Mouse (Mus musculus) limb, embryonic 15.5 days (tissue): ENCODE measurements around the gene Natd1. TPM values are rescaled to one million over a fixed set of nuclear protein-coding genes. Genes with fewer than 3 reads are reported as not detected.

Experiments
- ATAC-seq: fragments of 200-750 bp; cut with Nextera tagmentation; 2 replicates; pipeline ENCODE4 v1.8.0; 2017; ENCODE audit warnings: low read depth, moderate TSS enrichment; ENCODE audit not compliant: insufficient number of reproducible peaks, low FRiP score, low TSS enrichment
- H3K27ac ChIP-seq: fragments of 300-500 bp; sonication (generic); 2 replicates; pipeline ENCODE4 v1.5.1; 2015; ENCODE audit warnings: moderate library complexity, mild to moderate bottlenecking, inconsistent platforms
- H3K27me3 ChIP-seq: fragments of 300-500 bp; sonication (generic); 2 replicates; pipeline ENCODE4 v1.6.1; 2015; ENCODE audit warnings: inconsistent platforms
- H3K36me3 ChIP-seq: fragments of 300-500 bp; sonication (generic); 2 replicates; pipeline ENCODE4 v1.6.1; 2015; ENCODE audit warnings: inconsistent platforms
- H3K4me1 ChIP-seq: fragments of 300-500 bp; sonication (generic); 2 replicates; pipeline ENCODE4 v1.6.1; 2015; ENCODE audit warnings: inconsistent platforms
- H3K4me2 ChIP-seq: fragments of 300-500 bp; sonication (generic); 2 replicates; pipeline ENCODE4 v1.6.1; 2015; ENCODE audit warnings: mild to moderate bottlenecking, inconsistent platforms
- H3K4me3 ChIP-seq: fragments of 300-500 bp; sonication (generic); 2 replicates; pipeline ENCODE4 v1.5.1; 2015; ENCODE audit warnings: mild to moderate bottlenecking, inconsistent platforms
- H3K9ac ChIP-seq: fragments of 300-500 bp; sonication (generic); 2 replicates; pipeline ENCODE4 v1.6.1; 2015; ENCODE audit warnings: inconsistent platforms
- H3K9me3 ChIP-seq: fragments of 300-500 bp; sonication (generic); 2 replicates; pipeline ENCODE4 v1.6.1; 2016; ENCODE audit warnings: inconsistent platforms
- WGBS: fragments of 180-500 bp; shearing (Covaris S2); methylation state at CpG from one replicate; pipeline ENCODE4 v1.1.7; 2015; 5-methylcytosine and 5-hydroxymethylcytosine counted together
- polyA plus RNA-seq: library from polyadenylated mRNA; unstranded; fragments of >200 nt; fragmentation: Nextera tagmentation; extraction: Ambion mirVana; gene quantifications from 2 replicates; pipeline ENCODE4 v1.2.1, GENCODE M21; 2015

Natd1 gene
- polyA plus RNA-seq: 18.2 and 18.7 TPM in 2 replicates

- no peak for ATAC-seq
- H3K4me2 ChIP-seq: peak within 1 kb of the TSS; percentile 70
- WGBS: 29% methylated on average over 7 of the region's 7 CpGs
- H3K27me3 ChIP-seq: no peaks in the 10 kb centered on the region
- H3K36me3 ChIP-seq: no peaks in the 10 kb centered on the region
- H3K4me1 ChIP-seq: peaks cover 27% of the 10 kb centered on the region
- peak within 1 kb of the TSS; percentile 88 for H3K4me3 ChIP-seq
- no peaks in the 10 kb centered on the region for H3K9me3 ChIP-seq
- H3K27ac ChIP-seq: peak within 1 kb of the TSS; percentile 73
- H3K9ac ChIP-seq: peak within 1 kb of the TSS; percentile 69
These were observed at the start of gene Natd1 for GRCm38 (mm10) chr11:60914491-60914890. Gene Natd1, minus strand, starts transcription at chr11:60914750.

GRCm38 (mm10) chr11:60962709-60963108, 48.2 kb upstream of the Natd1 start:
- no peak overlapping the region for H3K9ac ChIP-seq
- WGBS: 79% methylated on average over 5 of the region's 5 CpGs
- no peaks in the 10 kb centered on the region for H3K27me3 ChIP-seq
- no peak for ATAC-seq
- H3K4me2 ChIP-seq: no peak overlapping the region
- H3K36me3 ChIP-seq: no peaks in the 10 kb centered on the region
- H3K9me3 ChIP-seq: no peaks in the 10 kb centered on the region
- H3K27ac ChIP-seq: no peak overlapping the region
- H3K4me3 ChIP-seq: no peak overlapping the region
- H3K4me1 ChIP-seq: no peaks in the 10 kb centered on the region

GRCm38 (mm10) chr11:60961176-60961575, 46.6 kb upstream of the Natd1 start:
- H3K27me3 ChIP-seq: no peaks in the 10 kb centered on the region
- WGBS: 72% methylated on average over 1 of the region's 1 CpGs
- H3K9ac ChIP-seq: no peak overlapping the region
- H3K9me3 ChIP-seq: no peaks in the 10 kb centered on the region
- H3K27ac ChIP-seq: no peak overlapping the region
- no peak for ATAC-seq
- no peak overlapping the region for H3K4me2 ChIP-seq
- no peaks in the 10 kb centered on the region for H3K36me3 ChIP-seq
- H3K4me1 ChIP-seq: no peaks in the 10 kb centered on the region
- no peak overlapping the region for H3K4me3 ChIP-seq

- Histone ChIP-seq H3K27ac (no peak overlapping the region), H3K9me3 (no peaks in the 10 kb centered on the region), H3K4me3 (no peak overlapping the region), H3K9ac (no peak overlapping the region), H3K4me1 (peaks cover 4% of the 10 kb centered on the region; the same call in 1 of the 2 replicates), H3K27me3 (no peaks in the 10 kb centered on the region), H3K4me2 (no peak overlapping the region), H3K36me3 (no peaks in the 10 kb centered on the region)
- 84% methylated on average over 4 of the region's 4 CpGs for WGBS
- no peak for ATAC-seq
These were observed 44.4 kb upstream of the Natd1 start for GRCm38 (mm10) chr11:60958948-60959347.

DNA sequence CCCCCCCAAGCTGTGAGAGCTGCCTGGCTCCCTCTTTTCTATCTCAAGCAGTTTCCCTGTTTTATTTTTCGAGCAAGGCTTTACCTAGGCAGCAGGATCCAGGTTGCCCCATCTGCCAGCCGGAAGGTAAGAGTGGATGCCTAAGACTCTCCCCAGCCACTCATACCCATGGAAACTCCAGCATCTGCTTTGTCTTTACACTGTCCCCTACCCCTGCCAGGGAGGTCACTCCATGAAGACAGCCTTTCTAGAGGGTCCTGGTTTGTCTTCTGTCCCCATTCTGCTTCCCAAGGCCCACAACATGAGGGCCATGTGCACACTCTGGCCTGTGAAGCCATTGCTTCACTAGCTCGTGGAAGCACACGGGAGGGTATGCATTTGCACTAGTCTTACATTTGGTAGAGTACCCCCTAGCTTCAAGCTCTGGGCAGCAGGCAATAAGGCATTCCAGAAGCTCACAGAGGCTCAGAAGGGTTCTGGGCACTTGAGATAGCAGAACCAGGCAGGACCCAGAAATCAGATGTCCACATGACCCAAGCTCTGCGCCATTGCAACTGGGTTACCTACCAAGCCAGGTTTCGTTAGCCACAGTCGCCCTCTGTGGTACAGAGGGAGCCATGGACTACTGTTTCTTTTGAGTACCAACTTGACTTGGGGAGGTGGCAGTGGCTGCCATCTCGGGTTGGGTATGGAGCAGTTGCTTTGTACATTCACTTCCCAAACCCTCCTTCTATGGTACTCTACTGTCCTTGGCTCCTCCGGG, 41.3 kb upstream of the Natd1 start:
- no peak overlapping the region for H3K4me3 ChIP-seq
- no peak overlapping the region for H3K4me2 ChIP-seq
- 82% methylated on average over 9 of the region's 9 CpGs for WGBS

DNA sequence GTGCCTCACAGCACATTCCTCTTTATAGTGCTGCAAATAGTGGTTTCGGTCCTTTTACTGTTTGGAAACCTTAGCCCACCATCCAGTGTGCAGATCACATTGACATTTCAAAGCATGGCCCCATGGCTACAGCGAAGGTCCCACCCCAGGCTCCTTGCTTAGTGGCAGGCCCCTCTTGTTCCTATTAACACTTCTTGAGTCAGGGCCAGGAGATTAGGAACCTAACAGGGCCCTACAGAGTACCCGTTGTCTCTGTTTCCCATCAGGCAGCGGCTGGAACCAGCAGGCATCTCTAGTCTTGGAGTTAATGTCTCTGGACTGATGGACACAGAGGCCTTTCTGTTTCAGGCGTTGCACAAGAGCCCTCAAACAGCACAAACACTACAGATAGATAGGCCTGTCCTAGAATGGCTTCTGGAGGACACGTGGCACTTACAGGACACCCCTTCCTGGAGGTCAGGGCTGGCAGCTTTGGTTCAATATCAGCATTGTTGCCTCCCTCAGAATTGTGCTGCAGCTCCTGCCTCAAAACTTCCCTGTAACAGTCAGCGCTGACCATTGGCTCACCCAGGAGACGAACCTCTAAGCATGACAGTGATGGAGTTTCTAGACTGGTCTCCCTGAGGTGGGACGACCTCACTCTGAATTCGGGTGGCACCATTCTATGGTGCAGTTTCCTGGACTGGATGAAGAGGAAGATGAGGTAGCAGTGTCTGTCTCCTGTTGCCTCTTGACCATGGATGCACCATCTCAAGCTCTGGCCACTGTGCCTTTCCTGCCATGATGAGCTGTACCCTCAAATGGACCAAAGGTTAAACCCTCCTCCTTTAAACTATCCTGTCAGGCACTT, 39.9 kb upstream of the Natd1 start:
- H3K9ac ChIP-seq: no peak overlapping the region
- H3K4me1 ChIP-seq: peaks cover 9% of the 10 kb centered on the region; the same call in 1 of the 2 replicates
- no peak overlapping the region for H3K4me3 ChIP-seq
- peaks cover 33% of the 10 kb centered on the region for H3K36me3 ChIP-seq
- no peak for ATAC-seq
- no peaks in the 10 kb centered on the region for H3K9me3 ChIP-seq
- WGBS: 77% methylated on average over 10 of the region's 10 CpGs
- H3K27me3 ChIP-seq: no peaks in the 10 kb centered on the region
- H3K27ac ChIP-seq: no peak overlapping the region
- peak overlapping the region; percentile 21; the same call in 1 of the 2 replicates for H3K4me2 ChIP-seq

More for the DNA sequence above, 41.3 kb upstream of the Natd1 start:
- Histone ChIP-seq H3K9ac (no peak overlapping the region), H3K27me3 (no peaks in the 10 kb centered on the region), H3K9me3 (no peaks in the 10 kb centered on the region), H3K4me1 (peaks cover 9% of the 10 kb centered on the region; the same call in 1 of the 2 replicates), H3K36me3 (peaks cover 25% of the 10 kb centered on the region), H3K27ac (no peak overlapping the region)
- no peak for ATAC-seq

GRCm38 (mm10) chr11:60953803-60954202, 39.3 kb upstream of the Natd1 start:
- ATAC-seq: peak; percentile 84
- Histone ChIP-seq H3K9me3 (no peaks in the 10 kb centered on the region), H3K4me3 (no peak overlapping the region), H3K9ac (no peak overlapping the region), H3K27me3 (no peaks in the 10 kb centered on the region), H3K36me3 (peaks cover 40% of the 10 kb centered on the region), H3K4me2 (peak overlapping the region; percentile 21; the same call in 1 of the 2 replicates), H3K27ac (no peak overlapping the region), H3K4me1 (peaks cover 9% of the 10 kb centered on the region; the same call in 1 of the 2 replicates)
- WGBS: 5% methylated on average over 15 of the region's 15 CpGs

DNA sequence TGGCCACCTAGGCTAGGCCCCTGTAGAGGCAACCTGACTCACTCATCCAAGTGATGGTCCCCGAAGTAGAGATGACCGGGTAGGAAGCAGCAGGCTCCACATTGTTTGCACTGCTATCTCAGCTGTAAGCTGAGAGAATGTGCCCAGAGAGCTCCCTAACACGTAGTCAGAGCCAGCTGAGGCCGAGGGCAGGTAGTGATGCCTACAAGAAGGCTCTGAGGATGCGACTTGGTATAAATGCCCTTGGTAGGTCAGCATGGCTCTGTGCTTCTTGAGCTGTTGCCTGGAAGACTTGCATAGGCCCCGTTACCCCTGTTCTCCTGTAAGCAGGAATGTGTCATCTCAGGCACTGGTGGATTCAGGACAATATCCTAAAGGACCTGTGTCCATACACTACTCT, 38.4 kb upstream of the Natd1 start:
- H3K27ac ChIP-seq: no peak overlapping the region
- no peaks in the 10 kb centered on the region for H3K9me3 ChIP-seq
- H3K4me1 ChIP-seq: peaks cover 9% of the 10 kb centered on the region; the same call in 1 of the 2 replicates
- H3K4me2 ChIP-seq: no peak overlapping the region
- no peak for ATAC-seq
- H3K4me3 ChIP-seq: no peak overlapping the region
- peaks cover 48% of the 10 kb centered on the region for H3K36me3 ChIP-seq
- no peaks in the 10 kb centered on the region for H3K27me3 ChIP-seq
- WGBS: 91% methylated on average over 6 of the region's 6 CpGs
- H3K9ac ChIP-seq: no peak overlapping the region

- no peaks in the 10 kb centered on the region for H3K9me3 ChIP-seq
- no peaks in the 10 kb centered on the region for H3K27me3 ChIP-seq
- ATAC-seq: no peak
- H3K27ac ChIP-seq: no peak overlapping the region
- H3K9ac ChIP-seq: no peak overlapping the region
- H3K4me3 ChIP-seq: no peak overlapping the region
- 80% methylated on average over 3 of the region's 3 CpGs for WGBS
- peaks cover 9% of the 10 kb centered on the region; the same call in 1 of the 2 replicates for H3K4me1 ChIP-seq
- no peak overlapping the region for H3K4me2 ChIP-seq
- peaks cover 52% of the 10 kb centered on the region for H3K36me3 ChIP-seq
These were observed 37.8 kb upstream of the Natd1 start for GRCm38 (mm10) chr11:60952362-60952761.

DNA sequence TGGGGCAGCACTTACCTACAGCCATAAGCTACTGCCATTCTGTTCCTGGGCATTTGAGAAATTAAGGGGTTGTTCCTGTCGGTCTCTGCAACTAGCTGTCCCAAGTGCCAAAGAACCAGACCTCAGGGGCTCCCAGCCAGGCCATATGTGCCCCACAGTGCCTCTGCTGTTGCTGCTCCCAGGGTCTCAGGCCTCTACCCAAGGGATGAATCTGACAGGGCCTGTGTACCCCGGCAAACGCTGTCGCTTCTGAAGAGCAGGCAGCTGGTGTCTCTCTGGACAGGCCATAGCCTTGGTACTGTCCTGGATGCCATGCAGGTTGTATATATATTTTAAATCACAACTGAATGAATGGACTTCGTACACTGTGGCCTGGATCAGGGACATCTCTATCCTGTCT, 37.3 kb upstream of the Natd1 start:
- Histone ChIP-seq H3K4me1 (peaks cover 9% of the 10 kb centered on the region; the same call in 1 of the 2 replicates), H3K27ac (no peak overlapping the region), H3K27me3 (no peaks in the 10 kb centered on the region), H3K36me3 (peaks cover 57% of the 10 kb centered on the region), H3K9me3 (no peaks in the 10 kb centered on the region), H3K9ac (no peak overlapping the region), H3K4me3 (no peak overlapping the region), H3K4me2 (no peak overlapping the region)
- 94% methylated on average over 5 of the region's 5 CpGs for WGBS
- no peak for ATAC-seq

GRCm38 (mm10) chr11:60945003-60945402, 30.5 kb upstream of the Natd1 start:
- Histone ChIP-seq H3K4me2 (no peak overlapping the region), H3K9ac (no peak overlapping the region), H3K9me3 (no peaks in the 10 kb centered on the region), H3K4me1 (0 out of 2 replicates have a peak, but pooled peaks cover 3% of the 10 kb centered on the region), H3K4me3 (no peak overlapping the region), H3K27me3 (no peaks in the 10 kb centered on the region), H3K36me3 (peaks cover 78% of the 10 kb centered on the region), H3K27ac (no peak overlapping the region)
- 48% methylated on average over 4 of the region's 4 CpGs for WGBS
- no peak for ATAC-seq
